Mouse (Mus musculus) gastrocnemius, adult 8-10 months (tissue): ENCODE data around the gene Spsb4. TPM values are rescaled to one million over a fixed set of nuclear protein-coding genes. Genes with fewer than 3 reads are reported as not detected.
A peak's percentile ranks its signal among the peaks of the same experiment; 100 is the strongest.

Experiments used
- DNase-seq, 2 experiments: peaks; one replicate each; pipeline ENCODE4 v3.0.0; 2022; ENCODE audit warnings: low spot score in 2 of 2
- total RNA-seq, 4 experiments: library from RNA; stranded (reverse); gene quantifications; 2 replicates each; pipeline ENCODE4 v1.2.4; 2022

Spsb4 gene
- total RNA-seq, result 1 to 10 TPM in 2 of 4 experiments, under 1 TPM in 2; 0.86 to 1.7 (median 1.1) TPM

- DNase-seq, result peak; percentile 68 to 83
Measured at GRCm38 (mm10) chr9:97018677-97019147, at the start of gene Spsb4. Spsb4 (minus strand) TSS chr9:97018843.

GRCm38 (mm10) chr9:97067761-97068160 lies 49.1 kb upstream of the Spsb4 start:
- DNase-seq, result no peak

- DNase-seq, result no peak
Measured at GRCm38 (mm10) chr9:97065885-97066284, 47.2 kb upstream of the Spsb4 start.

DNA sequence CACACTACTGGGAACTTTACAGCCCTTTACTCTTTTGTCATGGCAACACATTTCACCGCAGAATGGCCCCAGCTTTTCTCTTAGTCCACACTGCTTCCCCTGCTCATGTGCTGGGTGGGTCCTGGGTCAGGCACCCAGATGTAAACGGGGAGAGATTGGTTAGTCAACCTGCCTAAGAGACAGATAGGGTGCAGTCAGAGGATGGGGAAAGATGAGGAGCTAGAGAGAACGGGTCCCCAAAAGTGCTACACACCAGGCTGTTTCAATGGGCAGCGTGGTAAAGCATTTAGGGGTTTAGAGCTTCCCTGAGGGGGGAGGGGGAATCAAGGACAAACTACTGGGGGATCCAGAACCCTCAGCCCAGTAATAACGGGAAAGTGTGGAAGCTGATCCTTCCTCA lies 46.6 kb upstream of the Spsb4 start:
- DNase-seq, result no peak

DNA sequence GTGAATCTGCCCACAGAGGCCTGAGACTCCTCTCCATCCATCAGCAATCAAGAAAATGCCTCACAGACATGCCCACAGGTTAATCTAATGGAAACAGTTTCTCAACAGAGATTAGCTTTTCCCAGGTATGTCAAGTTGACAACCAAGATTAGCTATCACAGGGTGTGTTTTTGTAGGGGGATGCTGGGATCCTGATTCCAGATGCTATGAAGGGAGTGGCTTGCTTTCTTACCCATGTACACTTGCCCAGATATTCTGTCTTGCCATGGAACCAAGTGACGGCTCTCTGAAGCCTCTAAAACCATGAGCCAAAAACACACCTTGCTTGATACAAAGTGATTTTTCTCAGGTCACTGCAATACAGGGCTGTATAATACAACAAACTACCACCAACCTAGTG lies 45.5 kb upstream of the Spsb4 start:
- no peak for DNase-seq

DNA sequence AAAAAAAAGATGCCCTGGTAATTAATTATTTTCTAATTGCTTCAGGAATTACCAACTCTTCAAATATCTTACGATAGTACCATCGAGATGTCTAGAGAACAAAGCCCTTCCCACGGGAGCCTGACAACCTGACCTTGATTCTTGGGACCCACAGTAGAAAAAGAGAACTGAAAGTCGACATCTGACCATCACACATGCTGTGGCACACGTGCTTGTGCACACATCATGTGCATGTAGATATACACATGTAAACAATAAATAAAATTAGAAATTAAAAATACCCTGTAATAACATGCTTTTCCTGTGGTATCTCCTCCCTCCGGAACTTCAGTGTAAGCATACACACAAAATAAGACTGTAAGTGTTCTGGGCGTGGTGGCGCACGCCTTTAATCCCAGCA lies 43.1 kb upstream of the Spsb4 start:
- no peak for DNase-seq

GRCm38 (mm10) chr9:97056541-97057338 lies 38.1 kb upstream of the Spsb4 start:
- DNase-seq, result no peak

DNA sequence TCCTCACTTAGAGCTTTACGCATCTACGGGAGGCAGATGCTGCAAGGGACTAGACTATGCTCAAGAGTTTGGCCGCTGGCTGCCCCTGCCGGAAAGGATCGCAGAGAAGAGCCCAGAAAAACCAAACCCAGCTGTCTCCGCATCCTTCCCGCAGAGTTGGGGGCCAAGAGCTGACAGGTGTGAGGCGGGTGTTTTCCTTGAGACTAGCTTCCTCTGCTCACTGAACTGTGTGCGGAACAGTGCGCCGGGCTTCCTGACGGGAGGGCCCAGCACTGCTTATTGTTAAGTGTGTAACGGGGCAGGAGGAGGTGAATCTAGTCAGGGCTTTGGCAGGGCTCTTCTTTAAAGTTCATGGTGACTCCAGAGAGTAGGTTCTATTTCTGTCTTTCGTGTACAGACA lies 37.3 kb upstream of the Spsb4 start:
- no peak for DNase-seq

- no peak for DNase-seq
Measured at GRCm38 (mm10) chr9:97051176-97051575, 32.5 kb upstream of the Spsb4 start.

DNA sequence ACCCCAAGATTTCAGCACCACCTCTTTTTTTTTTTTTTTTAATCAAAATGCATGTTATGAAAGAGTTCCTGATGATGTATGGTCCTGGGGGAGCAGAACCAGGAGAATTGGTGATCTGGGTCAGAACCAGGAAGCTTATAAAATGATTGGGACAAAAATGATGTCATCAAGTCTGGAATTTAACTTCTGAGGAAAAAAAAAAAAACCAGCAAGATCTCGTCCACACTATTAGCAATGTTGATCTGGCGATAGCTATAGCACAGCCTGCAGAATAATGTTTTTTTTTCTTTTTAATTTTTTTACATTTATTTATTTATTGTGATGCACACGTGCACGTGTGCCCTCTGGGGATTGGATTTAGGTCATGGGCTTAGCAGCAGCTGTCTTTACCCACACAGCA lies 27.6 kb upstream of the Spsb4 start:
- DNase-seq, result no peak

GRCm38 (mm10) chr9:97041633-97042032 lies 23.0 kb upstream of the Spsb4 start:
- DNase-seq, result no peak

- no peak for DNase-seq
Measured at GRCm38 (mm10) chr9:97038010-97038409, 19.4 kb upstream of the Spsb4 start.

- no peak for DNase-seq
Measured at GRCm38 (mm10) chr9:97036656-97037055, 18.0 kb upstream of the Spsb4 start.

- DNase-seq, result no peak
Measured at GRCm38 (mm10) chr9:97027361-97027760, 8.7 kb upstream of the Spsb4 start.

GRCm38 (mm10) chr9:97026006-97026405 lies 7.4 kb upstream of the Spsb4 start:
- DNase-seq, result no peak

DNA sequence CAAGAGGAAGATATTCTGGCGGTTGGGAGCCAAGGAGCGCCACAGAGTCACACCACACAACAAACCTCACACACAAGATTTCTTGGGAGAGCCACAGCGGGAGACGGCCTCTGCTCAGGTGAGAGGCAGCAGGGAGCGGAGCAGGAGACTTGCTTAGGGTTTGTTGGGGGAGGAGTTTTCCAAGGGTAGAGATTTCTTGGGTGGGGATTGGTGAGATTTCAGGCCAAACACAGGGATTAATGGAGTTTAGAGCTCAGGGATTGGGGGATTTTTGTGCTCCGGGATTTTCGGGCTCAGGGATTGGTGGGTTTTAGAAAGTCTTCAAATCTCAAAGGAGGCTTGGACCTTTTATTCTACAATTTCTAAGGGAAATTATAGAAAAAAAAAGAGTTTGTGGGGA lies 5.8 kb upstream of the Spsb4 start:
- no peak for DNase-seq

DNA sequence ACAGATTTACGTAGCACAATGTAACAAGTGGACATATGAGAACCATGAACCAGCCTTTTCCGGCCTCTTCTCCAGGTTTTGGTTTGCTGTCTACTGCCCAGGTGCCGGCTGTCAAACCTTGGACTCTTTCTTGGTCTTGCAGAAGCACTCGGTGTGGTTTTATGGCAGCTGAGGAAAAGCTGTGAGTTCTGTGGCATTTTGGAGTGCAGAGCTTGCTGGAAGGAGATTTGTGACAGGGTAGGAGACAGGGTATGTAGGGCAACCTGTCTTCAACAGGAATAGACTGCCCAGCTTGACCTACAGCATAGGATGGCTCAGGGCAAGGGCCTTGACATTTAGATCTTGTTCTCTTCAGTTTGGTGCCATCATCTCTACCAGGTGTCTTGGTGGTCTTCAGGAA lies 4.3 kb upstream of the Spsb4 start:
- no peak for DNase-seq

DNA sequence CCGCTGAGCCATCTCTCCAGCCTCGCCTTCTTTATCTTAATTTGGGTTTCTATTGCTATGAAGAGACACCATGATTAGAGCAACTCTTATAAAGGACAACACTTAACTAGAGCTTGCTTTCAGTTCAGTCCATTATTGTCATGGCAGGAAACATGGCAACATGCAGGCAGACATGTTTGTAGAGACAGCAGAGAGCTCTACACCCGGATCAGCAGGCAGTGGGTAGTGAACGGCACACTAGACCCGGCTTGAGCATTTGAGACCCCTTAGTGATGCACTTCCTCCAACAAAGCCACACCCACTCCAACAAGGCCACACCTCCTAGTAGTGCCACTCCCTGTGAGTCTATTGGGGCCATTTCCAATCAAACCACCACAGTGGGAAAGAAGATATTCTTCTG lies 3.7 kb upstream of the Spsb4 start:
- DNase-seq, result no peak

DNA sequence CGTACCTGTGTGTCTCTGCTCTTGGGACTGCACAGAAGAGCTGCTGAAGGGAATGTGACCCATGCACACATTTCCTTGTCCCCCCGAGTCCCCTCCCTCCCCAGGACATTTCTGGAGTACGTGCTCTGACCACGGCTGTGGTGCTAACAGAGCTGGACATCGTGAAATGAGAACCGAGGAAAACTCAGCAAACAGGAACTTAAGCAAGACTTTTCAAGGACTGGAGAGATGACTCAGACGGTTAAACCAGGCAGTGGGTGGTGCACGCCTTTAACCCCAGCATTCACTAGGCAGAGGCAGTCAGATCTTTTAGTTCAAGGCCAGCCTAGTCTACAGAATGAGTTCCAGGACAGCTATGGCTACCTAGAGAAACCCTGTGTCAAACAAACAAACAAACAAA lies 1.5 kb upstream of the Spsb4 start:
- no peak for DNase-seq

GRCm38 (mm10) chr9:97019686-97020085 lies 1.0 kb upstream of the Spsb4 start:
- no peak for DNase-seq

GRCm38 (mm10) chr9:97019231-97019630 lies 588 bp upstream of the Spsb4 start:
- no peak for DNase-seq

DNA sequence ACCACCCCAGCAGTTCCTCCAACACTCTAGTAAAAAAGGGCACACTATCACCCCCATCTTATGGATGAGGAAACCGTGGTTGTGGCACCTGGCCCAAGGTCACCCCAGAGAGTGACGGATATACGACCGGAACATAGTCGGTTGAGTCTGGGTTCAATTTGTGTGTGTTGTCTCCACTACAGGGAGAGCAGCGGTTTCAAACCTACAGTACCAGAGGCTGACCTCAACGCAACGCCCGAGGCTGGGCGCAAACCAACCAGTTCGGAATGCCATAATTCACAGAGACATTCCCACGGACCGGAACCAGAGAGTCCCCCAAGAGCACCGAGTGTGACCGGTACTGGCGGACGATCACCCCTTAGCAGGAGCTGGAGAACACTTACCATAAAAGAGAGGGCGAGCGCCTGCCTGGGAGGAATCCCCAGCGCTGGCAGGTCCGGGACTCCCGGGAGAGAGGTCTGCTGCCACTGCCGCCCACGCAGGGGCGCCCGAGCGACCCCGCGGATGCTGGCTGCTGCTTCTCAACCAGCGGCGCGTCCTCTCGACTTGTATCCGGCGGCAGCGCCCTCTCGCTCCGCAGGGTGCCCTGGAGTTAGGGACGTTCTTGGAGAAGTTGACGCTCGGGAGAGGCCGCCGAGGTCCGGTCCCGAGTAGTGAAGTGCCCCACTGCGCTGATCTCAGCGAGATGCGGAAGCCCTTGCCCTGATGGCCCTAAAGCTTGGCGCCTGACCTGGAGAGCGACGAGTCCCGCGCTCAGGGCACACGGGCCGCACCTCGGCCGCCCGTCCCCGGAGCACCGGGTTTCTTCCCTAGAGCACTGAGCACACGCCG lies 617 bp downstream of the Spsb4 start:
- peak; percentile 22 to 25 for DNase-seq
